Mouse (Mus musculus) liver, adult (tissue): Measurements from ENCODE around the gene Vps72.
A peak's percentile ranks its signal among the peaks of the same experiment; 100 is the strongest.

Experiments
- GATA4 ChIP-seq: IDR thresholded peaks from 2 replicates; pipeline ENCODE4 v1.6.1; 2014; ENCODE audit warnings: mild to moderate bottlenecking, low read length; ENCODE audit not compliant: insufficient replicate concordance

Gene Vps72

DNA sequence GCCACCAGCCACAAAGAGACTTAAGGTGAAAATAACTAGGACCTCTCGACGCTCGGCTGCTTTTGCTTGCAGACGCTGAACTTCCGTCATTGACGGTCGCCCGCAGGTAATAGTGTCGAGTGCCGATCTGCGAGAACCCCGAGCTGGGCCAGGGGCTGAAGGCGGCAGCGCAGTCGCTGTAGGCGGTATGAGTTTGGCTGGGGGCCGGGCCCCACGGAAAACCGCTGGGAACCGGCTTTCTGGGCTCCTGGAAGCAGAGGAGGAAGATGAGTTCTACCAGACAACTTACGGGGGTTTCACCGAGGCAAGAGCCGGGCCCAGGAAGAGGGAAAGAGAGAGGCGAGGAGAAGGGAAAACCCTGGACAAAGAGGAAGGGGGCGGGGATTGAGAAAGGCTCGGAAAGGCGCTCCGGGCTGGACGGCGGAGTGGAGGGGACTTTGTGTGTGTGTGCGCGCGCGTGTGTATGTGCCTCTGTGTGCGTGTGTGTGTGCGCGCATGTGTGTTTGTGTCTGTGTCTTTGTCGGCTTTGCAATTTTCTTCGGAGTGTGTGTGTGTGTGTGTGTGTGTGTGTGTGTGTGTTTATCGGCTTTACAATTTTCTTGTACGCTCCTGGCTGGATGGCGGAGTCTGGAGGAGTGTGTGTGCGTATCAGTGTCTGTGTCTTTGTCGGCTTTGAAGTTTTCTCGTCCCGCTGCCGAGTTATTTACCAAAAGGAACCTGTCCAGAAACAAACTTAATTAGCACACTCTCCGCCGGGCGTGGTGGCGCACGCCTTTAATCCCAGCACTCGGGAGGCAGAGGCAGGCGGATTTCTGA lies at the start of gene Vps72:
Gene Vps72 (plus strand): TSS at position 112 of the 816 bp plus-strand sequence.
- peak; percentile 3; the same call in 1 of the 2 replicates for TF ChIP-seq GATA4

DNA sequence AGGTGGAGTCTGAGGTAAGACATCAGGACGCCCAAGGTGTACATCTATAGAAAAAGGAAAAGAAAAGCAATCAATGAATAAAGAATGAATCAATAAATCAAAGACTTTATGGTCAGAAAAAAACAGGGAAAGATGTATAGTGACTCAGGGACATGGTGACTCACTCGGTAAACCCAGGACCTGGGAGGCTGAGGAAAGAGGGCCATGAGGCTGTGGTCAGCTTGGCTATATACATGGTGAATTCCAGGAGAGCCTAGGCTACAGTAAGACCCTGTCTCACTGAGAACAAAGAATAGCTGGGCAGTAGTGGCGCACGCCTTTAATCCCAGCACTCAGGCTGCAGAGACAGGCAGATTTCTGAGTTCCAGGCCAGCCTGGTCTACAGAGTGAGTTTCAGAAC lies 47.1 kb upstream of the Vps72 start:
- no peak for TF ChIP-seq GATA4

DNA sequence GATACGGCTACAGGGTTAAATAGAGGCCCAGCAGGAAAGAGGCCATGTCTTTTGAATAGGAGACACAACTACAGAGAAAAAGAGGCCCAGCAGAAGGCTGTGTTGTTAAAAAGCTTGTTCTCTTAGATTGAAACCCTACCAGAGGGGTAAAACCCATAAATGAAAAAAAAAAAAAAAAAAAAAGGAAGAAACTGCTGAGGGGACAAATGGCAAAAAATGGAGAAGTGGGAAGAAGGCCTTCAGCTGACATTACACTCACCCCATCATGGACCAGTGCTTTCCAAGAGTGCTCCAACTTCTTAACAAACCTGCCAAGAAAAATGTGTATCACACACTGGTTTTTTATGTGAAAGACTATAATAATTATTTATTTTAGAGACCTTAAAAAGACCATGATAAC lies 45.3 kb upstream of the Vps72 start:
- TF ChIP-seq GATA4 = no peak

DNA sequence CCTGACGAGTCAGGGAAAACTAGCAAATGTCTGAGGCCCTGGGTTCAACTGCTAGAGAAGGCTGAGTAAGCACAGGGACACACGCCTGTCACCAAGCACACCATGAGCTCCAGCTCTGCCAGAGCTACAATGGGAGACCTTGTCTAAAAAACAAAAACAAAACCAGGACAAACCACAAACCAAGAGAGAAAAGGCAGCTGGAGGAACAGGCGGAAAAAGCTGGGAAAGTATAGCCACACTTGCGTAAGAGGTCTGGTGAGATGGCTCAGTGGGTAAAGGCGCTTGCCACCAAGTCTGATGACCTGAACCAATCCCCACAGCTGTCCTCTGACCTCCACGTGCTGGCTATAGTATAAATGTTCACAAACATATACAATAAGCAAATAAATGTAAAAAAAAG lies 44.7 kb upstream of the Vps72 start:
- TF ChIP-seq GATA4 = no peak

GRCm38 (mm10) chr3:95066570-95066969 lies 44.3 kb upstream of the Vps72 start:
- no peak for TF ChIP-seq GATA4

DNA sequence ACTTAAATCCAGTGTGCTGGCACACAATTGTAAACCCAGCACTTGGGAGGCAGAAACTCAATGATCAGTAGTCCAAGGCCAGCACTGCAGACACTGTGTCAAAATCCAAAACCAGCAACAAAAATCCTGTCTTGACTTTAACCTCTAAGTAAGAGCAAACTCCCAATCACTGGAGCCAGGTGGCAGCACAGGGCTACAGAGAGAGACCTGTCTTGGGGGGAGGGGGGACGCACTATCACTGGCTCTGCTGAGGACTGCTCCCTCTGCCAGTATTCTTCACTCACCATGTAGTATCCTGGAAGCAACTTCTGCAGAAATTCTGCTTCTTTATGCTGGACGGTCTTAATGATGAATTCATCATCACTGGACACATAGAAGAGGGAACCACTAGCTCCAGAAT lies 39.2 kb upstream of the Vps72 start:
- TF ChIP-seq GATA4 = no peak

GRCm38 (mm10) chr3:95088071-95088470 lies 22.8 kb upstream of the Vps72 start:
- TF ChIP-seq GATA4 = no peak

- TF ChIP-seq GATA4 = no peak
Observed at GRCm38 (mm10) chr3:95100854-95101253, 10.0 kb upstream of the Vps72 start.

DNA sequence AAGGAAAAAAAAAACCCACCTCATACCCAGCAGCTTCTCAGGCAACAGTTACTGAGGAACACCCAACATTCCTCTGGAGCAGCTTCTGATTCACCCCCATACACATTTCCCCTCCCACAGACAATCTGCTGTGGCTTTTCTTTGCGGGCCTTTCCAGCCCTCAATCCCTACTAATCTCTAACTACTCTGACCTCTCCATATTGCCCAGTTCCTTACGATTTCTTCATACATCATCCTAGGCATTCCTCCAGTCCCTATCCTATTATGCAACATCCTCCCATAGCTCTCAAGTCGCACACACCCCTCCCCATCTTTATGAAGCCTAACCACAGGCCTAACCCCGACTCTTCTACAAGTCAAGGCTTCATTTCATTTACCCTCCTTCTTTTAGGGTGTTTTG lies 5.7 kb upstream of the Vps72 start:
- no peak for TF ChIP-seq GATA4

- no peak for TF ChIP-seq GATA4
Observed at GRCm38 (mm10) chr3:95105586-95106337, 5.1 kb upstream of the Vps72 start.

DNA sequence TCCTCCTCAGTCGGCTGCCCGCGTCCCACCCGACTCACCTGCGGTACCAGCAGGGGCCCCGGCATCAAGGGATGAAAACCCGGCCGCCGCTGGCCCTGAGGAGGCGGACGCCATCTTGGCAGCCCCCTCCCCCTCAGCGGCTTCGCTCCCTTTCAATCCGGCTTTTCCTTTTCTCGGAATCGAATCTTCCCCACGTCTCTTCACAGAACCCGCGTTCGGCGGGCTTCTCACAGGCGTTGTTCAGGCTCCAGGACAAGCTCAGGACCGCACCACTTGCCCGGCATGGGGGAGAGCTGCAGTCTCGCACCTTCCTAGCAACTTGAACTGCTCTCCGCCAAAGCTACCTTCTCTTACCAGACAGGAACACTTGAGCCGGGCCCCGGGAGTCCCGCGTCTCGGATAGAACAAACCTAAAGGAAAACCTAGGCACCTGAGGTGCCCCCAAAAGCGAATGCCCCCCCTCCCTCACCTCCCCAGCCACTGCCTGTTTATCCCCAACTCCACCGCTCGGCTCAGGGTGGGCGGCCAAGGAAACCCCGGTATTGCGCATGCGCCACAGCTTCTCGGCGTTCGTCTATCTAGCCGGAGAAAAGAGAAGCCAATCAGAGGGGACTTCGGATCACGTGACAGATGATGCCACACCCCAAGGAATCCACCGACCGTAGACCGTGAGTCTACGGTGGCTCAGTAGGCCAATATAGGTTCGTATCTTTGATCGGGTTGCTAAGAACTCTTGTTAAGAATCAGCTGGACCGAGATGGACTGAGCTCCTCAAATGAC lies 4.3 kb upstream of the Vps72 start, which contains the start of gene Pip5k1a:
Gene Pip5k1a (minus strand): TSS at position 593 of the 780 bp plus-strand sequence.
- TF ChIP-seq GATA4 = peak; percentile 86; the same call in 1 of the 2 replicates

DNA sequence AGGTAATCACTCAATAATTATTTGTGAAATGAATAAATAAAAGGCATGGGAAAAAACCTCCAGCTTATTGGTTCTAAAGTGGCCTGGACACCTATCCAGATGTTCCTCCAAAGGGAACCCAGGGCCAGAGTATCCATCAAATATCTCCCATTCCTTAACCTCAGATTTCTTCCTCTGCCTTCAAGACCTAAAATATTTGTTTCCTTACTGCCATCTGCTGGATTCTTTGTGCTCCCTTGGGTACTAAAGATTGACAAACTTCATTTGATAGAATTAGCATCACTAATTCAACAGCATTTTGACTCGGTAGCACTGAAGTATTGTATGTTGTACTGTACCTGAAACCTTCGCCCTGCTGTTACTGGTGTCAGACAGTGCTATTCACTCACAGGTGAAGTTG lies 2.9 kb upstream of the Vps72 start:
- no peak for TF ChIP-seq GATA4

- TF ChIP-seq GATA4 = no peak
Observed at GRCm38 (mm10) chr3:95112760-95113159, 1.9 kb downstream of the Vps72 start.

DNA sequence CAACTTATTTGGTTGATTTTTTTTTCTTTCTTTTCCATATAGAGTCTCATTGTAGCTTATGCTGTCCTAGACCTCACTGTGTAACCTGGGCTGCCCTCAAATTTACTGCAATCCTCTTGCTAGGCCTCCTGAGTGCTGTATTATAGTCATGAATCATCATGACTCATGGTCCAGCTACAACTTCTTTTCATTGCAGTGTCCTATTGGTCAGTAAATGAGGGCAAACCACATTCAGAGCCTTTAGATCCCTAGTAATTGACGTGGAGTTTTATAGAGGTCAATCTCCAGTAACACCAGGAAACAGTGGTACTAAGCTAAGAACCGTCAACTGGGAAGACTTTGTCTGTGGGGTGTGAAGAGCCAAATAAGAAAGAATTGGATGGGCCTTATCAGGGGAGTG lies 6.9 kb downstream of the Vps72 start:
- TF ChIP-seq GATA4 = no peak

DNA sequence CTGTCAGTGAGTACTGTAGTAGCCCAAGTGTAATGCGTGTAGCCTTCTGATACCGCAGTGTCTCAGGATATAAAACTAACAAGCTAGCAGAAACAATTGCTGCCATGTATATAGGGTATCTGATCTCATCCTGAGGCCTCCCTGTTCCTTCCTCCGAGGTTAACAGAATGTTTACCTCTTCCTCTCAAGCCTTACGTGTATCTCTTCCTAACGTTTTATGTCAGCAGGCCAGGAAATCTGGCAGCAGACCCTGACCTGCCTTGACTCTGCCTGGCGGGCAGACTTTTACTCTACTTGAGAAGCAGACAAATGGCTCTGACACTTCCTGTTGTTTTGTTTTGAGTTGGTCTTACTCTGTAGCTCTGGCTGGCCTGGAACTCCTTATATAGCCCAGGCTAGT lies 10.8 kb downstream of the Vps72 start:
- TF ChIP-seq GATA4 = peak; percentile 55; the same call in 1 of the 2 replicates

- TF ChIP-seq GATA4 = no peak
Observed at GRCm38 (mm10) chr3:95124246-95124645, 13.4 kb downstream of the Vps72 start, which contains the start of gene Tmod4. TSS of gene Tmod4 (plus strand) at chr3:95124476.

DNA sequence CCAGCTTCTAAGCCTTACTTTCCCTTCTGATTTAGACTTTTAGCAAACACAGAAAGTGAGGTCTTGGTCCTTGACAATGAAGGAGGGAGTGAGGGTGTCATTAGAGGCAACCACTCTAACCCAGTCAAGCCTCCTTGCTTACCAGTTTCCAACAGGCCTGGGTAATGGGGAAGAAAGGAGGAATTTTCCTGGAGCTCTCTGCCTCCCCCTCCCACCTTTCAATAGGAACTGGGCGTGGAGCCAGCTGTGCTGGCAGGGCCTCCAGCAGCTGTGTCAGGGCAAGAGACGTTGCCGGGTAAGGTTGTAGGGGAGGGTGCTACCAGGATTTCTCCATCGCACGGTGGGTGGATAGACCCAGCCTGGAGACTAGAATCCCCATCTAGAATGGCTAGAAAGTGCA lies 14.2 kb downstream of the Vps72 start:
- TF ChIP-seq GATA4 = no peak
